Mouse (Mus musculus) liver (tissue): ENCODE measurements around the gene Notch3.

ENCODE experiments used
- DNase-seq: peaks from one replicate; pipeline ENCODE4 v3.0.0-alpha.2; 2020; ENCODE audit warnings: mixed read lengths

Gene Notch3

GRCm38 (mm10) chr17:32091032-32091363 lies 75.7 kb downstream of the Notch3 start:
- no peak for DNase-seq

GRCm38 (mm10) chr17:32087069-32087468 lies 79.6 kb downstream of the Notch3 start:
- peak; percentile 74 for DNase-seq

- no peak for DNase-seq
These were observed 83.3 kb downstream of the Notch3 start for GRCm38 (mm10) chr17:32083351-32083750.

GRCm38 (mm10) chr17:32075164-32075563 lies 91.5 kb downstream of the Notch3 start:
- peak; percentile 68 for DNase-seq

- DNase-seq: no peak
These were observed 92.0 kb downstream of the Notch3 start for GRCm38 (mm10) chr17:32074658-32075057.

GRCm38 (mm10) chr17:32073359-32073758 lies 93.3 kb downstream of the Notch3 start:
- DNase-seq: peak; percentile 90
